Mouse (Mus musculus): ENCODE data around the gene Cdk2. TPM values are rescaled to one million over a fixed set of nuclear protein-coding genes. Genes with fewer than 3 reads are reported as not detected.

The Cdk2 gene
- total RNA-seq, 2 experiments from 2014 or later = 17.4 to 19.7 TPM

DNA sequence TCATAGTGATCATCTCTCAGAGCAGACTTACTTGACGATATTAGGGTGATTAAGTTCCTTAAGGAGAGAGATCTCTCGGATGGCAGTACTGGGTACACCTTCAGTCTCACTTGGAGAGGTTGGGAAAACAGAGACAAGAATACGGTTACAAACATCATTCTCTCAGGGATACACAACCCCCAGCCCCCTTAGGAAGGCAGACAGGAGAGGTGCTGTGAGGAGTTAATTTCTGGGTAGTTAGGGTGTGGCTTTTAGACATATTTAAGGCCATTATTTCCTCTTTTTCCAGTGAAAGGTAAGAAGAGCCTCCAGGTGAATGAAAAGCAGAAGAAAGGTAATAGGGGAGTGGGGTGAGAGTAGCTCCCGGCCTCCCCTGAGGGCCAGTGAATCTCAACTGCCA is 936 bp downstream of the Cdk2 start, which contains the start of gene Pmel:
Gene Pmel (plus strand): TSS at position 301 of the 400 bp plus-strand sequence.
- no peak for DNase-seq

DNA sequence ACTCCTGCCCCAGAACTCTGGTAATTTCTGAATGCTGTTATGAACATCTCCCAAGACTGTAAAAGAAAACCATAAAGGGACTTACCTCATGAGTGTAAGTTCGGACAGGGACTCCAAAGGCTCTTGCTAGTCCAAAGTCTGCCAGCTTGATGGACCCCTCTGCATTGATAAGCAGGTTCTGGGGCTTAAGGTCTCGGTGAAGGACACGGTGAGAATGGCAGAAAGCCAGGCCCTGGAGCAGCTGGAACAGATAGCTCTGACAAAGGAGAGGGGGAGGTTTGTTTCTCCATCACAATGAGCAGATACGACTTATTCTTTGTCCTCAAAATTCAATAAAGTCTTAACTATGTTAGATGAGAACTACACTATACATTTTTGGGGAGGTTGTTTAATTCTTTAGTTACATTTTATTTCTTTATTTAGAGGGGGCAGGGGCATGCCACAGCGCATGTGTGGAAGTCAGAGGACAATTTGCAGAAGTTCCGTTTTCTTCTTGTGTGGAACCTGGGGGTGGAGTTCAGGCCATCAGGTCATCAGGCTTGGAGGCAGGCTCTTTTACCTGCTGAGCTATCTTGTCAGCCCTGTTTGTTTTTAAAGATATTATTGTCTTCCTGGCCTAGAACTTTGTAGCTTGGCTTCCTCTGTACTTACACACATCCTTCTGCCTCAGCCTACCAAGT is 2.4 kb downstream of the Cdk2 start:
- DNase-seq = peak; percentile 35 to 53

DNA sequence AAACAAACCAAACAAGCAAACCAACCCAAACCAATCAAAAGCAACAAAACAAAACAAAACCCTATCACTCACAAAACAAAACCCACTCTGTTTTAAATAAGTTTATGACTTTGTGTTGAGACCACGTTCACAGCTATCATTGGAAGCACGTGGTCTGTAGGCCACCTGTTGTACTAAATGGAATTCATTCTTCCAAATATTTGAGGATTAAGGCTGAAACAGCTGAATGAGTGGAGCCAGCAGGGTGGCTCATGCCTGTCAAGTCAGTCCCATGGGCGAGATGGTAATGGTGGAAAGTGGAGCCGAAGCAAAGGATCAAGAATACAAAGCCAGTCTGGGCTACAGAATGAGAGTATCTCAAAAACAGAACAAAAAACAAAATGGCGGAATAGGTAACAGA is 4.1 kb downstream of the Cdk2 start:
- DNase-seq = no peak

DNA sequence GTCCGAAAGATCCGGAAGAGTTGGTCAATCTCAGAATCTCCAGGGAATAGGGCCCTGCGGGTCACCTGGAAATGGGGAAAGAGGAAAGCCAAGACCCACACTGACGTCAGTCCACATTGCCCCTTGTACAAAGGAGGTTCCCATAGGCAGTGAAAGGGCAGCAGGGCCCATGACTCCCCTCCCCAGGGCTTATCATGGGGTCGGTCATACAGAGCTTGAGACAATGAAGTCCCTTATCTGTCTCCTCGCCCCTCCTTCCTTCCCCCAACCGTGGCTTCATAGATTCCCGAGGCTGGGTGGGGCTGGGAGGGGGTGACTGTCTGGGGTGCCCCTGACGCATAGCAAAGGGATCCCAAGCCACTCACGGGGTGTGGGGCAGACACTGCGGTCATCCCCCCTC is 5.2 kb downstream of the Cdk2 start:
- DNase-seq = no peak

- no peak for DNase-seq
These were observed 5.8 kb downstream of the Cdk2 start for GRCm38 (mm10) chr10:128699006-128699405.

DNA sequence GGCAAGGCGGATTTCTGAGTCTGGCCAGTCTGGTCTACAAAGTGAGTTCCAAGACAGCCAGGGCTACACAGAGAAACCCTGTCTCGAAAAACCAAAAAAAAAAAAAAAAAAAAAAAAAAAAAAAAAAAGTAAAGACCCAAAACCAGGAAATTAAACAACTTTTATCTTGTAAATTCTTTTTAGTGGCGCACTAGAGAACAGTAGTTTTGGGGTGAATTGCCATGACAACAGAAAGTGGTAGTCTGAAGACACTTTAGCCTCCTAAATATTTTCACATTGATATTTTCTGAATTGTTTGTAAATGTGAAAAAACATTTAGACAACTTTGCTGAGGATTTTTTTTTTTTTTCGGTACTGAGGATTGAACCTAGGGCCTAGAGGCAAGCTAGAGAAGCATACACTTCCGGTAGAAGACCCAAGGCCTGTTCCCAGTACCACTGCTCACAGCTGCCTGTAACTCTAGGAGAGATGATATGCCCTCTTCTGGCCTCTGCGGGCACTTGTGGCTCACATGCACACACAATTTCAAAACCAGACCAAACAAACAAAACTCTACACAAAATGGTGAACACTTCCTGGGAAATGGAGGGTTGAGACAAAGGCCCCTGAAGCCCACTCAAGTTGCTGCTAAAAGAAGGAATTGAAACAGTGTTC is 7.6 kb downstream of the Cdk2 start:
- no peak for DNase-seq

- peak; percentile 98 to 99 for DNase-seq
These were observed 8.6 kb downstream of the Cdk2 start, which contains the start of gene Rab5b for GRCm38 (mm10) chr10:128695992-128696807. Rab5b (minus strand) TSS chr10:128696264.

DNA sequence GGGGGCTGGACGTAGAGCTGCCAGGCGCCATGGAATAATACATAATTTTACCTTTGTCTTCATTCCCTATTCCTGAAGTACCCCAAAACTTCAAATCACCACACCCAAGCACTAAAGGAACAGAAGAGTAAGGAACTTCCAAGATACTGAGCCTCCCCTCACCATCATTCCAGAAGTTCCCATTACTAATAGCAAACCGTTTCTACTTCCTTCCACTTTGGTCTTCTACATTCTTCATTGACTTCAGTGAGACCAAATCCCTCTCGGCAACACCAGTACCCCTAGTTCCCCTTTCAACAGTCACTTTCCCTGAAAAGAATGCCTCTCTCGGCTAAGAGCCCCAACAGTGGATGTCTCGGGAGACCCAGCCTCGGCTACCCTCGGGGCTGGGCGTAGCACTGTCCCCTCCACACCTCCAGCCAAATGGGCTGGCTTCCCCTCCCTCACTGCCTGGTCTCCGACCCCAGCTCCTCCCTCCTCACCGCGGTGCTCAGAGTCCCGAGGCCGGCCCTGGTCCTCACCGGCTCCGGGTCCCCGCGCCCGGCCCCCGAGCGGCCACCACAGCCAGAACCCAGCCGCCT is 9.3 kb downstream of the Cdk2 start:
- DNase-seq = no peak

- DNase-seq = peak in 1 of 2 experiments; percentile 33
These were observed 30.3 kb downstream of the Cdk2 start for GRCm38 (mm10) chr10:128674469-128675008.

- DNase-seq = peak; percentile 85 to 91
These were observed 30.9 kb downstream of the Cdk2 start, which contains the start of gene Suox for GRCm38 (mm10) chr10:128673763-128674468. Suox (minus strand) TSS chr10:128674073.

GRCm38 (mm10) chr10:128671148-128671547 is 33.7 kb downstream of the Cdk2 start:
- no peak for DNase-seq

GRCm38 (mm10) chr10:128668790-128669672 is 35.8 kb downstream of the Cdk2 start:
- DNase-seq = peak; percentile 63 to 71

DNA sequence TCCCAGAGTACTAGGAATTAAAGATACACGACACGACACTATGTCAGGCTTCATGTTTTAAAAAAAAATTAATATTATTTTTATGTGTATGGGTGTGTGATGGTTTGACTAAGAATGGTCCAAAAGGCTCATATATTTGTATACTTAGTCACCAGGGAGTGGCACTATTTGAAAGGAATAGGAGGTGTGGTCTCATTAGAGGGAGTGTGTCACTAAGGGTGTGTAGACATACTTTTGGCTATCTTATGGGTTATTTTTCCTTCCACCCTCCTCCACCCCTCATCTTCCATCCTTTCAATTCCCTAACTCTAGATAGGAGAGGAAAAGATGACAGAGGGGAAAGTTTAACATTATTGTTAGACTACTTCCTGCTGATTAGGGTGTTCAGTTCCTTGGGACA is 39.0 kb downstream of the Cdk2 start:
- DNase-seq = no peak

DNA sequence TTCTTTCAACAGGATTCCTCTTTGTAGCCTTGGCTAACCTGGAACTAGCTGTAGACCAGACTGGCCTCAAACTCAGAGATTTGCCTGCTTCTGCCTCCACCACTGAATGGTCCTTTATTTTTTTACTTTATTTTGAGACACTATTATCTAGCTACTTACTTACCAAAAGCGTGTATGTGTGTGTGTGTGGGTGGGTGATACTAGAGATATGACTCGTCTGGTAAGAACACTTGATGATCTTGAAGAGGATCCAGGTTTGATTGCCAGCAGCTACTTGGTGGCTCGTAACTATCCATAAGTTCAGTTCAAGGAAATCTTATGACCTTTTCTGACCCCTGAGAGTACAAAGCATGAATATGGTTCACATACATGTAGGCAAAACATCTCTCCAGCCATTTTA is 39.5 kb downstream of the Cdk2 start:
- DNase-seq = no peak

DNA sequence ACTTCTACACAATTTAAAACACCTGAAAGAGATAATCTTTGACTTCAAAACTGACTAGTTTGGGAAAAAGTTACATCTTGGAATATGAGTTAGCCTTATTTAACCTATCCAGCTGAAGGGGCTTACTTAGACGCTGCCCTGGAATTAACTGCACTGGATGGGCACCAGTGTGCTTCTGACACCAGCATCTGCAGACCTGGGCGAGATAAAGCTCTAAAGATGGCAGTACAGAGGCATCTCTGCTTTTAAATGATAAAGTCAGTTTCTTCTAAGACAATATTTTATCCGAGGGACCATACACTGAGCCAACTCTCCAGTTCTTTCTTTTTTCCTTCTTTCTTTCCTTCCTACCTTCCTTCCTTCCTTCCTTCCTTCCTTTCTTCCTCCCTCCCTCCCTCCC is 40.0 kb downstream of the Cdk2 start:
- no peak for DNase-seq

- no peak for DNase-seq
These were observed 41.2 kb downstream of the Cdk2 start for GRCm38 (mm10) chr10:128663441-128664220.

- DNase-seq = no peak
These were observed 42.4 kb downstream of the Cdk2 start for GRCm38 (mm10) chr10:128662465-128662864.

GRCm38 (mm10) chr10:128659490-128659889 is 45.3 kb downstream of the Cdk2 start:
- DNase-seq = no peak

DNA sequence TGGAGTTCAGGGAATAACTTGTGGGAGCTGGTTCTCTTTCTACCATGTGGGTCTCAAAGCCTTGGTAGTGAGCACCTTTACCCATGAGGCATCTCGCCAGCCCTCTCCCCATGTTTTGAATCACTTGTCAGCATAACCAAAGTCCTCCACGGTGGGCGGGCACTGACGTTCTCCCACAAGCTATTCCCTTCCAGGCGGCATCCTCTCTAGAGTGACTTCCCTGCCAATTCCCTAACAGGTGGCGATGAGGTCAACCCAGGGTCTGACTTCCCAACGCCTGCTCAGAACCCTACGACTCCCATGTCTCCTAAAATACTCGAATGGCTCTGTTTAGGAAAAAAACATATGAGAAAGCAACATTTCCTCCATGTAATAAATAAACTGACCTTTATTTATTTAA is 47.0 kb downstream of the Cdk2 start:
- DNase-seq = no peak

DNA sequence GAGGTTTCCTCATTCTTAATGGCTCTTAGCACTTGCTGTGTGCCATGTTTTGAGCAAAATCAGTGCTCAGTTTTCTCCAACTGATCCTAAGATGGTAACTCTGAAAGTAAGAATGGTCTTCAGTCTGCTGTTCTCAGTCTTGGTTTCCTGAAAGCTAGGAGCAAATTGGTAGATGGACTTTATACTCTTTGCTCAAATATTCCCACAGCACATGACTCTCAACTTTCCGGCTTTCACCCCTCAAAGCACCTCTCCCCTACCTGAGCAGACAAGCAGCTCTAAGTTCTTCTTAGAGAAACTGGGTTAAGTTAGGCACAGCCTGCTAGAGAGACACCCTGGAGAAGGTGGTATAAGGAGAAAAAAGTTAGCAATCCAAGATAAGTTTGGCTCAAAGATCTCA is 48.1 kb downstream of the Cdk2 start:
- no peak for DNase-seq
